Comparison of ENCODE assay signal across 23 mouse cellular contexts in the genomic region with DNA sequence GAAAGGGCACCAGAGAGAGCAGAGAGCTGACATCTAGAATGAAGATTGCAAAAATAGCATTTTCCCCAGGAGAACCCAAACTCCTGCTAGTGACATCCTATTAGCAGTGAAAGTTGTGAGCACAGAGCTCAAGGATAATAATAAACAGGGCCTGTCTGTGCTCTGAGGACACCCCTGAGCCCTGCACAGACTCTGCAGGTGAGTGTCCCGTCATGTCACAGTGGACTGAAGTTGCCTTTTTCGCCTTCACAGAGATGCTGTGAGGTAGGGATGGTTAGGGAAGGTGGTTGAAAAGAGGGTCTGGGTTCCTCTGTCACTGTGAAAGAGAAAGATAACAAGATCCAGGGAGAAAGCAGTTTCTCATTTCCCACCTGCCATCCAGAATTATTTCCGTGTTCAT. TPM values are rescaled to one million over a fixed set of nuclear protein-coding genes. Genes with fewer than 3 reads are reported as not detected.
"Had no signal": no experiment of that assay in that cellular context is flagged by ENCODE, and none has a peak within 500 bp of the region (broad histone marks: within the 10 kb centered on the region; RNA-seq: fewer than 3 reads in every experiment).

A gene (plus strand): TSS at position 57 of the 400 bp plus-strand sequence.

- ATAC-seq: midbrain, embryonic 15.5 days had no signal

- H3K27me3 ChIP-seq: megakaryocyte, embryonic 14.5 days; midbrain, embryonic 12.5 days; midbrain, embryonic 15.5 days; neural tube, embryonic 12.5 days; stomach, embryonic 15.5 days had no signal

- H3K9me3 ChIP-seq: megakaryocyte, embryonic 14.5 days; midbrain, embryonic 12.5 days; midbrain, embryonic 15.5 days; neural tube, embryonic 12.5 days; stomach, embryonic 15.5 days had no signal

- H3K4me1 ChIP-seq: megakaryocyte, embryonic 14.5 days; midbrain, embryonic 12.5 days; midbrain, embryonic 15.5 days; neural tube, embryonic 12.5 days; stomach, embryonic 15.5 days had no signal

- H3K9ac ChIP-seq: lung, embryonic 14.5 days; midbrain, embryonic 12.5 days; midbrain, embryonic 15.5 days; neural tube, embryonic 12.5 days; stomach, embryonic 15.5 days had no signal

- H3K4me3 ChIP-seq: megakaryocyte, embryonic 14.5 days; midbrain, embryonic 12.5 days; midbrain, embryonic 15.5 days; neural tube, embryonic 12.5 days; stomach, embryonic 15.5 days had no signal

- H3K4me2 ChIP-seq: lung, embryonic 14.5 days; midbrain, embryonic 12.5 days; midbrain, embryonic 15.5 days; neural tube, embryonic 12.5 days; stomach, embryonic 15.5 days had no signal

- DNase-seq: lung, adult 18-20 months; lung, embryonic 14.5 days; lung, postnatal 10 days; right cerebral cortex, postnatal 14 days; thymus, adult 2 months; thymus, postnatal 25 days; thymus, postnatal 4 days had no signal

- H3K27ac ChIP-seq: macrophage; midbrain, embryonic 12.5 days; midbrain, embryonic 15.5 days; neural tube, embryonic 12.5 days; stomach, embryonic 15.5 days; stomach, postnatal 0 days had no signal

- H3K36me3 ChIP-seq: midbrain, embryonic 12.5 days; midbrain, embryonic 15.5 days; neural tube, embryonic 12.5 days; stomach, embryonic 15.5 days had no signal

RNA-seq across cellular contexts. Expression of the gene that starts here (rescaled TPM):
- total RNA-seq: megakaryocyte progenitor cell, adult 5-6 weeks; monocyte, adult 5-6 weeks; neutrophil, adult 5-6 weeks had no signal
- polyA plus RNA-seq: liver, embryonic 16.5 days; lung, embryonic 14.5 days; lung, embryonic 16.5 days; macrophage; midbrain, embryonic 12.5 days; midbrain, embryonic 15.5 days; neural tube, embryonic 12.5 days; neural tube, embryonic 14.5 days; spleen, adult 2 months; stomach, embryonic 15.5 days; stomach, postnatal 0 days; testis, adult 2 months; thymus, adult 2 months; urinary bladder, adult 2 months had no signal
